Mouse (Mus musculus): Measurements from ENCODE around the gene Gm11273. TPM values are rescaled to one million over a fixed set of nuclear protein-coding genes. Genes with fewer than 3 reads are reported as not detected.
"Not testable (repeated sequence)": the region's sequence is repeated elsewhere in the genome, so short reads cannot be mapped to it uniquely, and the experiment has no call there.

Gm11273 gene
- polyA plus RNA-seq, 1 experiment from 2014 or later, result 8.0 TPM

GRCm38 (mm10) chr13:21492847-21493246, 8.4 kb downstream of the Gm11273 start:
- H3K27me3 ChIP-seq (replicated peaks; ENCODE audit: control insufficient read depth, insufficient read depth, low read length), result no peaks in the 10 kb centered on the region
- no peak for ATAC-seq
- H3K4me2 ChIP-seq (ENCODE audit: low read length), result no peak overlapping the region
- H3K4me1 ChIP-seq (replicated peaks; ENCODE audit: control insufficient read depth, insufficient read depth, low read length), result no peaks in the 10 kb centered on the region
- H3K9me3 ChIP-seq (ENCODE audit: control insufficient read depth, low read length), result no peaks in the 10 kb centered on the region
- H3K27ac ChIP-seq (ENCODE audit: low read length), result no peak overlapping the region
- H3K36me3 ChIP-seq (ENCODE audit: control insufficient read depth, insufficient read depth), result no peaks in the 10 kb centered on the region
- no peak overlapping the region for H3K4me3 ChIP-seq (replicated peaks; ENCODE audit: low read length)
- no peak overlapping the region for H3K9ac ChIP-seq (replicated peaks; ENCODE audit: low read depth, low read length)
- 94% methylated on average over 5 of the region's 5 CpGs for WGBS

- no peak overlapping the region for H3K4me2 ChIP-seq (ENCODE audit: low read length)
- ATAC-seq, result no peak
- H3K36me3 ChIP-seq (ENCODE audit: control insufficient read depth, insufficient read depth), result peaks cover 10% of the 10 kb centered on the region
- H3K27me3 ChIP-seq (replicated peaks; ENCODE audit: control insufficient read depth, insufficient read depth, low read length), result no peaks in the 10 kb centered on the region
- no peaks in the 10 kb centered on the region for H3K9me3 ChIP-seq (ENCODE audit: control insufficient read depth, low read length)
- no peak overlapping the region for H3K4me3 ChIP-seq (replicated peaks; ENCODE audit: low read length)
- WGBS, result 94% methylated on average over 1 of the region's 1 CpGs
- H3K4me1 ChIP-seq (replicated peaks; ENCODE audit: control insufficient read depth, insufficient read depth, low read length), result 0 out of 2 replicates have a peak, but pooled peaks cover 3% of the 10 kb centered on the region
- no peak overlapping the region for H3K27ac ChIP-seq (ENCODE audit: low read length)
- H3K9ac ChIP-seq (replicated peaks; ENCODE audit: low read depth, low read length), result no peak overlapping the region
Measured at GRCm38 (mm10) chr13:21486881-21487280, 14.3 kb downstream of the Gm11273 start.

- not testable (repeated sequence) for H3K9me3 ChIP-seq (ENCODE audit: control insufficient read depth, low read length); H3K36me3 ChIP-seq (ENCODE audit: control insufficient read depth, insufficient read depth); H3K27me3 ChIP-seq (replicated peaks; ENCODE audit: control insufficient read depth, insufficient read depth, low read length)
- WGBS, result 2% methylated on average over 31 of the region's 31 CpGs
- Histone ChIP-seq H3K4me2 (ENCODE audit: low read length) (peak within 1 kb of the TSS; percentile 59), H3K27ac (ENCODE audit: low read length) (peak within 1 kb of the TSS; percentile 85), H3K9ac (replicated peaks; ENCODE audit: low read depth, low read length) (peak within 1 kb of the TSS; percentile 77), H3K4me3 (replicated peaks; ENCODE audit: low read length) (peak within 1 kb of the TSS; percentile 81), H3K4me1 (replicated peaks; ENCODE audit: control insufficient read depth, insufficient read depth, low read length) (peaks cover 12% of the 10 kb centered on the region)
- peak; percentile 95 for ATAC-seq
Measured at GRCm38 (mm10) chr13:21478759-21479670, 22.2 kb downstream of the Gm11273 start, which contains the start of the genes Zkscan4 and Gm10065. Gene Zkscan4, plus strand, starts transcription at chr13:21478907. Gene Gm10065, minus strand, starts transcription at chr13:21479441.

- no peak for ATAC-seq
- no peak overlapping the region for H3K9ac ChIP-seq (replicated peaks; ENCODE audit: low read depth, low read length)
- no peaks in the 10 kb centered on the region; the same call in 1 of the 2 replicates for H3K4me1 ChIP-seq (replicated peaks; ENCODE audit: control insufficient read depth, insufficient read depth, low read length)
- H3K9me3 ChIP-seq (ENCODE audit: control insufficient read depth, low read length), result no peaks in the 10 kb centered on the region
- peaks cover 7% of the 10 kb centered on the region; the same call in 1 of the 2 replicates for H3K27me3 ChIP-seq (replicated peaks; ENCODE audit: control insufficient read depth, insufficient read depth, low read length)
- no peak overlapping the region for H3K27ac ChIP-seq (ENCODE audit: low read length)
- WGBS, result 26% methylated on average over 4 of the region's 4 CpGs
- H3K4me3 ChIP-seq (replicated peaks; ENCODE audit: low read length), result no peak overlapping the region
- no peaks in the 10 kb centered on the region for H3K36me3 ChIP-seq (ENCODE audit: control insufficient read depth, insufficient read depth)
- H3K4me2 ChIP-seq (ENCODE audit: low read length), result no peak overlapping the region
Measured at GRCm38 (mm10) chr13:21472427-21472826, 28.8 kb downstream of the Gm11273 start.

GRCm38 (mm10) chr13:21469097-21469496, 32.1 kb downstream of the Gm11273 start:
- H3K9me3 ChIP-seq (ENCODE audit: control insufficient read depth, low read length), result no peaks in the 10 kb centered on the region
- peak overlapping the region; percentile 93 for H3K4me2 ChIP-seq (ENCODE audit: low read length)
- no peak overlapping the region for H3K27ac ChIP-seq (ENCODE audit: low read length)
- ATAC-seq, result no peak
- H3K4me1 ChIP-seq (replicated peaks; ENCODE audit: control insufficient read depth, insufficient read depth, low read length), result no peaks in the 10 kb centered on the region; the same call in 1 of the 2 replicates
- 18% methylated on average over 9 of the region's 9 CpGs for WGBS
- no peak overlapping the region; the same call in 1 of the 2 replicates for H3K4me3 ChIP-seq (replicated peaks; ENCODE audit: low read length)
- no peak overlapping the region for H3K9ac ChIP-seq (replicated peaks; ENCODE audit: low read depth, low read length)
- H3K27me3 ChIP-seq (replicated peaks; ENCODE audit: control insufficient read depth, insufficient read depth, low read length), result peaks cover 7% of the 10 kb centered on the region; the same call in 1 of the 2 replicates
- H3K36me3 ChIP-seq (ENCODE audit: control insufficient read depth, insufficient read depth), result no peaks in the 10 kb centered on the region

GRCm38 (mm10) chr13:21468061-21469019, 32.9 kb downstream of the Gm11273 start, which contains the start of gene Nkapl:
Gene Nkapl, minus strand, starts transcription at chr13:21468509.
- Histone ChIP-seq H3K36me3 (ENCODE audit: control insufficient read depth, insufficient read depth) (no peaks in the 10 kb centered on the region), H3K9ac (replicated peaks; ENCODE audit: low read depth, low read length) (peak within 1 kb of the TSS; percentile 85), H3K4me3 (replicated peaks; ENCODE audit: low read length) (peak within 1 kb of the TSS; percentile 71), H3K27me3 (replicated peaks; ENCODE audit: control insufficient read depth, insufficient read depth, low read length) (peaks cover 7% of the 10 kb centered on the region; the same call in 1 of the 2 replicates), H3K4me2 (ENCODE audit: low read length) (peak within 1 kb of the TSS; percentile 93), H3K27ac (ENCODE audit: low read length) (peak within 1 kb of the TSS; percentile 66), H3K4me1 (replicated peaks; ENCODE audit: control insufficient read depth, insufficient read depth, low read length) (no peaks in the 10 kb centered on the region; the same call in 1 of the 2 replicates), H3K9me3 (ENCODE audit: control insufficient read depth, low read length) (no peaks in the 10 kb centered on the region)
- WGBS, result under 1% methylated on average over 53 of the region's 54 CpGs
- peak; percentile 99 for ATAC-seq

- Histone ChIP-seq H3K27me3 (replicated peaks; ENCODE audit: control insufficient read depth, insufficient read depth, low read length) (peaks cover 7% of the 10 kb centered on the region; the same call in 1 of the 2 replicates), H3K4me3 (replicated peaks; ENCODE audit: low read length) (no peak overlapping the region), H3K9ac (replicated peaks; ENCODE audit: low read depth, low read length) (no peak overlapping the region), H3K4me2 (ENCODE audit: low read length) (no peak overlapping the region), H3K4me1 (replicated peaks; ENCODE audit: control insufficient read depth, insufficient read depth, low read length) (no peaks in the 10 kb centered on the region; the same call in 1 of the 2 replicates), H3K36me3 (ENCODE audit: control insufficient read depth, insufficient read depth) (no peaks in the 10 kb centered on the region), H3K27ac (ENCODE audit: low read length) (no peak overlapping the region), H3K9me3 (ENCODE audit: control insufficient read depth, low read length) (no peaks in the 10 kb centered on the region)
- no peak for ATAC-seq
- 91% methylated on average over 10 of the region's 10 CpGs for WGBS
Measured at GRCm38 (mm10) chr13:21467336-21467735, 33.9 kb downstream of the Gm11273 start.

GRCm38 (mm10) chr13:21462516-21462915, 38.7 kb downstream of the Gm11273 start:
- H3K4me2 ChIP-seq (ENCODE audit: low read length); ATAC-seq: not testable (repeated sequence)
- 49% methylated on average over 9 of the region's 9 CpGs for WGBS

More at GRCm38 (mm10) chr13:21462516-21462915, 38.7 kb downstream of the Gm11273 start:
- H3K36me3 ChIP-seq (ENCODE audit: control insufficient read depth, insufficient read depth); H3K27me3 ChIP-seq (replicated peaks; ENCODE audit: control insufficient read depth, insufficient read depth, low read length); H3K4me1 ChIP-seq (replicated peaks; ENCODE audit: control insufficient read depth, insufficient read depth, low read length); H3K9ac ChIP-seq (replicated peaks; ENCODE audit: low read depth, low read length); H3K9me3 ChIP-seq (ENCODE audit: control insufficient read depth, low read length); H3K27ac ChIP-seq (ENCODE audit: low read length); H3K4me3 ChIP-seq (replicated peaks; ENCODE audit: low read length): not testable (repeated sequence)
